ENCODE assay signal across 13 mouse cellular contexts in genomic region chr2:160891697-160892096, GRCm38 (mm10). TPM values are rescaled to one million over a fixed set of nuclear protein-coding genes. Genes with fewer than 3 reads are reported as not detected.
"Had no signal": no experiment of that assay in that cellular context is flagged by ENCODE, and none has a peak within 500 bp of the region (broad histone marks: within the 10 kb centered on the region; RNA-seq: fewer than 3 reads in every experiment).

No protein-coding gene starts in this region.

- H3K36me3 ChIP-seq: kidney, embryonic 15.5 days; limb, embryonic 13.5 days; midbrain, embryonic 10.5 days had no signal

- H3K27me3 ChIP-seq: kidney, embryonic 15.5 days had no signal

- H3K4me2 ChIP-seq: kidney, embryonic 15.5 days; limb, embryonic 13.5 days had no signal

- H3K9me3 ChIP-seq: kidney, embryonic 15.5 days; limb, embryonic 13.5 days had no signal

- H3K4me3 ChIP-seq: kidney, embryonic 15.5 days; limb, embryonic 13.5 days; midbrain, embryonic 10.5 days had no signal

- H3K27ac ChIP-seq: kidney, embryonic 15.5 days; limb, embryonic 13.5 days; liver, embryonic 14.5 days; midbrain, embryonic 10.5 days had no signal

- DNase-seq: kidney, postnatal 14 days; left cerebral cortex, postnatal 4 days; lung, adult 18-20 months; right cerebral cortex, postnatal 14 days; thymus, postnatal 4 days had no signal

- ATAC-seq: midbrain, embryonic 16.5 days had no signal

- H3K9ac ChIP-seq: kidney, embryonic 15.5 days; limb, embryonic 13.5 days; liver, embryonic 14.5 days had no signal

RNA-seq across cellular contexts. Expression of gene Lpin3, which starts 11.2 kb away (rescaled TPM):
- total RNA-seq: megakaryocyte, adult 5-6 weeks had no signal

RNA-seq across cellular contexts. Expression of gene Emilin3, which starts 20.4 kb away (rescaled TPM):
- total RNA-seq: liver, adult 2 months; megakaryocyte, adult 5-6 weeks had no signal
- polyA plus RNA-seq: large intestine, adult 2 months; liver, adult 2 months had no signal
